Mouse (Mus musculus) midbrain, embryonic 14.5 days (tissue): ENCODE data around the gene Zfp791. TPM values are rescaled to one million over a fixed set of nuclear protein-coding genes. Genes with fewer than 3 reads are reported as not detected.
"Not testable (repeated sequence)": the region's sequence is repeated elsewhere in the genome, so short reads cannot be mapped to it uniquely, and the experiment has no call there.

Experiments used
- ATAC-seq: fragments of 200-750 bp; cut with Nextera tagmentation; 2 replicates; pipeline ENCODE4 v1.8.0; 2017; ENCODE audit warnings: moderate number of reproducible peaks, moderate library complexity; ENCODE audit not compliant: low FRiP score, low TSS enrichment
- DNase-seq: peaks from one replicate; pipeline ENCODE4 v3.0.0-alpha.2; 2015
- H3K27ac ChIP-seq: fragments of 300-500 bp; sonication (generic); replicated peaks from 2 replicates; pipeline ENCODE4 v1.5.1; 2014; ENCODE audit warnings: mild to moderate bottlenecking, low read depth, low read length, moderate library complexity
- H3K27me3 ChIP-seq: fragments of 300-500 bp; sonication (generic); 2 replicates; pipeline ENCODE4 v1.6.1; 2014; ENCODE audit warnings: low read length, control low read depth, mixed read lengths; ENCODE audit not compliant: control insufficient read depth, insufficient read depth
- H3K36me3 ChIP-seq: fragments of 300-500 bp; sonication (generic); 2 replicates; pipeline ENCODE4 v1.6.1; 2014; ENCODE audit warnings: low read length, control low read depth; ENCODE audit not compliant: control insufficient read depth, insufficient read depth
- H3K4me1 ChIP-seq: fragments of 300-500 bp; sonication (generic); 2 replicates; pipeline ENCODE4 v1.6.1; 2014; ENCODE audit warnings: mild to moderate bottlenecking, antibody characterized with exemption, low read length, control low read depth; ENCODE audit not compliant: control insufficient read depth, insufficient read depth
- H3K4me2 ChIP-seq: fragments of 300-500 bp; sonication (generic); 2 replicates; pipeline ENCODE4 v1.6.1; 2014; ENCODE audit warnings: mild to moderate bottlenecking, low read length, moderate library complexity
- H3K4me3 ChIP-seq: fragments of 300-500 bp; sonication (generic); replicated peaks from 2 replicates; pipeline ENCODE4 v1.5.1; 2014; ENCODE audit warnings: low read depth, low read length
- H3K9ac ChIP-seq: fragments of 300-500 bp; sonication (generic); replicated peaks from 2 replicates; pipeline ENCODE4 v1.6.1; 2014; ENCODE audit warnings: mild to moderate bottlenecking, low read length, moderate library complexity
- H3K9me3 ChIP-seq: fragments of 300-500 bp; sonication (generic); 2 replicates; pipeline ENCODE4 v1.6.1; 2016; ENCODE audit warnings: low read length, control low read depth, mixed read lengths; ENCODE audit not compliant: control insufficient read depth
- WGBS: fragments of 180-500 bp; shearing (Covaris S2); extraction: QIAGEN DNeasy Blood & Tissue Kit; methylation state at CpG from one replicate; pipeline ENCODE4 v1.1.7; 2014; 5-methylcytosine and 5-hydroxymethylcytosine counted together
- polyA plus RNA-seq: library from polyadenylated mRNA; unstranded; fragments of >200 nt; fragmentation: Nextera tagmentation; extraction: Ambion mirVana; gene quantifications from 2 replicates; pipeline ENCODE4 v1.2.1, GENCODE M21; 2014

The Zfp791 gene
- polyA plus RNA-seq, 1 experiment from 2014 or later, result 3.0 TPM

DNA sequence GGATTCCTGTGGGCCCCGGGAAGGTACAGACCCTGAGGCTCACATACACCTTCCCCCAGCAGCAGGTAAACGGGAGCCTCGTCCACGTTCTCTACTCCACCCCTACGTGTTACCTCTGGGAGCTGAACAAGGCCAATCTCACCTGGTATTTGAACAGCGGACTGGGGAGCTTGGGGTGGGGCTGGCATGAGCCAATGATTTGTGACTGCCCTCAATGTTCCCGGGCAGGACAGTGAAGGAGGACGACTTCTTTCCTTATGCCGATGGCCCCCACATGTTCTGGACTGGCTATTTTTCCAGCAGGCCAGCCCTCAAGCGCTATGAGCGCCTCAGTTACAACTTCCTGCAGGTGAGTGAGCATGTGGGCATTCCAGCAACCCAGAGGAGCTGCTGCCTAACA lies 32.0 kb downstream of the Zfp791 start:
- Histone ChIP-seq H3K36me3 (peaks cover 37% of the 10 kb centered on the region), H3K27me3 (no peaks in the 10 kb centered on the region), H3K9ac (no peak overlapping the region), H3K4me2 (no peak overlapping the region), H3K9me3 (no peaks in the 10 kb centered on the region), H3K4me3 (no peak overlapping the region), H3K27ac (no peak overlapping the region), H3K4me1 (no peaks in the 10 kb centered on the region)
- no peak for DNase-seq
- 94% methylated on average over 11 of the region's 11 CpGs for WGBS
- no peak for ATAC-seq

- no peaks in the 10 kb centered on the region for H3K27me3 ChIP-seq
- no peak for DNase-seq
- peaks cover 2% of the 10 kb centered on the region for H3K4me1 ChIP-seq
- no peaks in the 10 kb centered on the region for H3K9me3 ChIP-seq
- H3K9ac ChIP-seq, result no peak overlapping the region
- H3K27ac ChIP-seq, result no peak overlapping the region
- H3K36me3 ChIP-seq, result peaks cover 22% of the 10 kb centered on the region
- ATAC-seq, result no peak
- H3K4me2 ChIP-seq, result no peak overlapping the region
- no peak overlapping the region for H3K4me3 ChIP-seq
- 91% methylated on average over 2 of the region's 2 CpGs for WGBS
Measured at GRCm38 (mm10) chr8:85088771-85089170, 34.1 kb downstream of the Zfp791 start.

- no peak for ATAC-seq
- Histone ChIP-seq H3K36me3 (peaks cover 12% of the 10 kb centered on the region; the same call in 1 of the 2 replicates), H3K9ac (no peak overlapping the region), H3K4me1 (peaks cover 15% of the 10 kb centered on the region), H3K4me3 (no peak overlapping the region), H3K9me3 (no peaks in the 10 kb centered on the region), H3K4me2 (no peak overlapping the region), H3K27ac (no peak overlapping the region), H3K27me3 (no peaks in the 10 kb centered on the region)
- WGBS, result 88% methylated on average over 3 of the region's 3 CpGs
- no peak for DNase-seq
Measured at GRCm38 (mm10) chr8:85086238-85086637, 36.7 kb downstream of the Zfp791 start.

DNA sequence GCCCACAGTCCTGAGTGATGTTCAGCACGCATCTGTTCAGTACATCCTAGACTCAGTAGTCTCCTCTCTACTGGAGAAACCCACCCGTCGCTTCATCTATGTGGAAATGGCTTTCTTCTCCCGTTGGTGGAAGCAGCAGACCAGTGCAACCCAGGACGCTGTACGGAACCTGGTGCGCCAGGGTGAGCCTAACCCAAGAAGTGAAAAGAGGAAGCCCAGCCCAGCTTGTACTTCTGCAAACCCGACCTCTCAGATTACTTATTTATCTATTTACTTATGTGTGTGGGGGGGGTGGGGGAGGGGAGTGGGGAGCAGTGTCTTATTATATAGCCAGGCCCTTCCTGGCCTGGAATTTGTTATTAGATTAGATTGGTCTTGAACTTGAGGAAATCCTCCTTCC lies 38.3 kb downstream of the Zfp791 start:
- Histone ChIP-seq H3K9ac (no peak overlapping the region), H3K4me2 (no peak overlapping the region), H3K9me3 (no peaks in the 10 kb centered on the region), H3K27ac (no peak overlapping the region), H3K4me1 (peaks cover 19% of the 10 kb centered on the region), H3K36me3 (peaks cover 6% of the 10 kb centered on the region; the same call in 1 of the 2 replicates), H3K4me3 (no peak overlapping the region), H3K27me3 (no peaks in the 10 kb centered on the region)
- no peak for ATAC-seq
- WGBS, result 91% methylated on average over 8 of the region's 8 CpGs
- DNase-seq, result no peak

DNA sequence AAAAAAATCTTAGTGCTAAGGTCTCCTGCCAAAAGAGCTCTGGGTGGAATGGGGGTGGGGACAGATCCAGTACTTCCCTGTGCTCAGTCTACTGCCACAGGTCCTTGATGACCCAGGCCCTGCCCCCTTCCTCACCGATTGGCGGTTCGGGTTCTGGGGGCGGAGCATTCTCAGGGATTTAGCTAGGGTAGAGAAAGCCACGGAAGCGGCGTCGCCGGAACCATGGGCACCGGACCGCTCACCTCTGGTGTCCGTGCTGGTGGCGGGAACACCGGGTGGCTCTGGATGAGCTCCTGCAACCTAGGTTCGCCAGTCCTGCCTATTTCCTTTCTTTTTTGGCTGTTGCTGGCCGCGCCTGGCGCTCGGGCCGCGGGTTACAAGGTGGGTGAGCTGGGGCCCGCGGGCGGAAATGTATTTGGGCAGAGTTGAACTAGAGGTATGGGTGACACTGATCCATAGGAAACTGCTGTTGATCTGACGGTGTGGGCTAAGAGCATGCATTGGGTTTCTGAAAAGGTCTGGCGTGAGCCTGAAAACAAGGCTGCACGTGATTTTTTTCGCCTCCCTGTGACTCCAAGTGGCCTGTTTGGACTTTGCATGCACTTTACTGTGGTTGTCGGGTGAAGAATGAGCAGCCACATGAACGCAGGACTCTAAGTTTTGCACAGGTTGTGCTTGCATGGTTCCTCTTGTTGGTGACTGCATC lies 39.6 kb downstream of the Zfp791 start, which contains the start of gene Man2b1:
Gene Man2b1, plus strand, starts transcription at position 163 of the 706 bp plus-strand sequence.
- no peaks in the 10 kb centered on the region for H3K9me3 ChIP-seq
- H3K27ac ChIP-seq, result no peak within 1 kb of the TSS
- no peaks in the 10 kb centered on the region for H3K27me3 ChIP-seq
- peaks cover 22% of the 10 kb centered on the region for H3K4me1 ChIP-seq
- H3K36me3 ChIP-seq, result peaks cover 11% of the 10 kb centered on the region
- H3K9ac ChIP-seq, result peak within 1 kb of the TSS; percentile 61
- ATAC-seq (peak; percentile 81), DNase-seq (peak; percentile 85)
- H3K4me2 ChIP-seq, result peak within 1 kb of the TSS; percentile 89
- H3K4me3 ChIP-seq, result peak within 1 kb of the TSS; percentile 59
- WGBS, result under 1% methylated on average over 30 of the region's 30 CpGs

- H3K4me1 ChIP-seq, result peaks cover 22% of the 10 kb centered on the region
- WGBS, result 94% methylated on average over 4 of the region's 4 CpGs
- H3K9me3 ChIP-seq, DNase-seq, H3K4me2 ChIP-seq, H3K9ac ChIP-seq, H3K27me3 ChIP-seq, H3K4me3 ChIP-seq, H3K27ac ChIP-seq, ATAC-seq: not testable (repeated sequence)
- H3K36me3 ChIP-seq, result peaks cover 15% of the 10 kb centered on the region
Measured at GRCm38 (mm10) chr8:85082169-85082568, 40.7 kb downstream of the Zfp791 start.

DNA sequence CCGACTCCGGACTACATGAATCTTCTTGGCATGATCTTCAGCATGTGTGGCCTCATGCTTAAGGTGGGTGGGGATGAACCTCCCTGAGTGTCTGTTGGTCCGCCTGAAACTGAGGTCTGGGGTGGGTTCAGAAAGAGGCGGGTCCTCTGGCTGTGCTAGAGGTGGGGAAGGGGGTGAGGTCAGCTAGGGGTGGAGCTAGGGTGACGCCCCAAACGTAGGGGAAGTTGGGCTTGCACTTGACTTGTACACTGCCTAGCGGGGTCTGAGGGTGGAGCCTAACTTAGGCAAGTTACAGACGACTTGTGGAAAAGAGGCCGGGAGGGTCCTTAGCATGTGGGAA lies 41.7 kb downstream of the Zfp791 start, which contains the start of gene Wdr83:
Gene Wdr83, minus strand, starts transcription at position 91 of the 340 bp plus-strand sequence.
- peak within 1 kb of the TSS; percentile 91 for H3K9ac ChIP-seq
- H3K4me2 ChIP-seq, result peak within 1 kb of the TSS; percentile 93
- ATAC-seq (peak; percentile 53; the same call in 1 of the 2 replicates), DNase-seq (peak; percentile 25)
- WGBS, result 3% methylated on average over 9 of the region's 9 CpGs
- no peaks in the 10 kb centered on the region for H3K27me3 ChIP-seq
- peak within 1 kb of the TSS; percentile 16 for H3K27ac ChIP-seq
- H3K36me3 ChIP-seq, result peaks cover 20% of the 10 kb centered on the region
- peak within 1 kb of the TSS; percentile 87 for H3K4me3 ChIP-seq
- H3K9me3 ChIP-seq, result no peaks in the 10 kb centered on the region
- peaks cover 22% of the 10 kb centered on the region for H3K4me1 ChIP-seq

- DNase-seq (peak; percentile 87), ATAC-seq (peak; percentile 10; the same call in 1 of the 2 replicates)
- Histone ChIP-seq H3K9me3 (no peaks in the 10 kb centered on the region), H3K4me1 (peaks cover 22% of the 10 kb centered on the region), H3K4me2 (peak within 1 kb of the TSS; percentile 93), H3K9ac (peak within 1 kb of the TSS; percentile 91), H3K4me3 (peak within 1 kb of the TSS; percentile 87), H3K27ac (peak within 1 kb of the TSS; percentile 16), H3K36me3 (peaks cover 25% of the 10 kb centered on the region), H3K27me3 (no peaks in the 10 kb centered on the region)
- under 1% methylated on average over 30 of the region's 30 CpGs for WGBS
Measured at GRCm38 (mm10) chr8:85080532-85081215, 42.2 kb downstream of the Zfp791 start, which contains the start of gene Wdr83os. Gene Wdr83os, plus strand, starts transcription at chr8:85080740.
